Mouse (Mus musculus) MEL (cell line): ENCODE results near the gene Xndc1.

ENCODE experiments used
- GATA1 ChIP-seq: IDR thresholded peaks from 2 replicates; pipeline ENCODE4 v1.6.1; 2011; ENCODE audit warnings: low read depth, low read length, improper control_type of control experiment
- JUND ChIP-seq: IDR thresholded peaks from 2 replicates; pipeline ENCODE4 v1.6.1; 2011; ENCODE audit warnings: low read depth, mild to moderate bottlenecking, improper control_type of control experiment, low read length
- KAT2A ChIP-seq: conservative IDR thresholded peaks from 2 replicates; pipeline ENCODE4 v1.6.1; 2012; ENCODE audit warnings: low read depth, low read length, improper control_type of control experiment, inconsistent platforms
- MXI1 ChIP-seq: IDR thresholded peaks from 2 replicates; pipeline ENCODE4 v1.6.1; 2011; ENCODE audit warnings: mild to moderate bottlenecking, low read depth, low read length, improper control_type of control experiment
- POLR2A ChIP-seq, 2 experiments: IDR thresholded peaks; 2 replicates each; pipeline ENCODE4 v1.6.1; 2011 to 2012; ENCODE audit warnings: low read length in 2 of 2, mild to moderate bottlenecking in 2 of 2, control low read depth in 1 of 2, improper control_type of control experiment in 1 of 2, low read depth in 1 of 2, moderate library complexity in 1 of 2; ENCODE audit not compliant: control insufficient read depth in 1 of 2, insufficient read depth in 1 of 2, poor library complexity in 1 of 2
- TAL1 ChIP-seq: IDR thresholded peaks from 2 replicates; pipeline ENCODE4 v1.6.1; 2012; ENCODE audit warnings: mild to moderate bottlenecking, inconsistent platforms, low read length, moderate library complexity, mixed read lengths

GRCm38 (mm10) chr7:102132395-102132794, 67.1 kb downstream of the Xndc1 start:
- TF ChIP-seq KAT2A (no peak), POLR2A (IDR thresholded peaks at IDR 0.05; ENCODE audit: control insufficient read depth in 1 of 2, insufficient read depth in 1 of 2, low read depth in 1 of 2, low read length in 2 of 2, poor library complexity in 1 of 2) (no peak), MXI1 (no peak), TAL1 (no peak), JUND (no peak), GATA1 (no peak)
